Mouse (Mus musculus): ENCODE data around the gene Ikbke.

DNA sequence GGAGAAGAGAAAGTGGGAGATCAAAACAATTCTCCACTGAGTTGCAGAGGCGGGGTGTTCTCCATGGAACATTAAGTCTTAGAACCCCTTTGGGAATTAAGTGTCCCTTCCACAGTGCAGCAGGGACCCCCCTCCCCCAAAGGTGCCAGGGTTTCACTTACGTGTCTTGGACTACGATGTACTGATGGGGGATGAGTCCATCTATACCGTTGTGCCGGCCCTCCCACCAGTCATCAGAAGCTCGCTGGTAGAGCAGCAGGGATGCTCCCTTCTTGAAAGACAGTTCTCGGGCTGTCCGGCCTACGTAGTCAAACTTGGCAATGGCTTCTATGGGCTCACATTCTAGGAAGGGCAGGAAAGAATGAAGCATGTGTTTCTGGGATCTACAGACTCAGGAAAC is 18.8 kb upstream of the Ikbke start:
- TF ChIP-seq CTCF (IDR thresholded peaks at IDR 0.05; ENCODE audit: low read depth) (no peak), EP300 (IDR thresholded peaks at IDR 0.05; ENCODE audit: low read depth) (no peak)
